Mouse (Mus musculus) lung, embryonic 15.5 days (tissue): ENCODE data around the gene Otub2. TPM values are rescaled to one million over a fixed set of nuclear protein-coding genes. Genes with fewer than 3 reads are reported as not detected.

Source experiments
- ATAC-seq: fragments of 200-750 bp; cut with Nextera tagmentation; 2 replicates; pipeline ENCODE4 v1.8.0; 2017; ENCODE audit warnings: moderate number of reproducible peaks, borderline replicate concordance; ENCODE audit not compliant: low FRiP score, low TSS enrichment; ENCODE audit errors: extremely low read depth
- H3K27ac ChIP-seq: fragments of 300-500 bp; sonication (generic); 2 replicates; pipeline ENCODE4 v1.5.1; 2015; ENCODE audit warnings: moderate library complexity, mild to moderate bottlenecking, inconsistent platforms
- H3K27me3 ChIP-seq: fragments of 300-500 bp; sonication (generic); 2 replicates; pipeline ENCODE4 v1.6.1; 2015; ENCODE audit warnings: inconsistent platforms
- H3K36me3 ChIP-seq: fragments of 300-500 bp; sonication (generic); 2 replicates; pipeline ENCODE4 v1.6.1; 2015; ENCODE audit warnings: inconsistent platforms
- H3K4me1 ChIP-seq: fragments of 300-500 bp; sonication (generic); 2 replicates; pipeline ENCODE4 v1.6.1; 2015; ENCODE audit warnings: inconsistent platforms
- H3K4me2 ChIP-seq: fragments of 300-500 bp; sonication (generic); 2 replicates; pipeline ENCODE4 v1.6.1; 2015; ENCODE audit warnings: inconsistent platforms, mild to moderate bottlenecking, moderate library complexity
- H3K4me3 ChIP-seq: fragments of 300-500 bp; sonication (generic); 2 replicates; pipeline ENCODE4 v1.5.1; 2015; ENCODE audit warnings: mild to moderate bottlenecking, inconsistent platforms
- H3K9ac ChIP-seq: fragments of 300-500 bp; sonication (generic); 2 replicates; pipeline ENCODE4 v1.6.1; 2015; ENCODE audit warnings: inconsistent platforms
- H3K9me3 ChIP-seq: fragments of 300-500 bp; sonication (generic); 2 replicates; pipeline ENCODE4 v1.6.1; 2016; ENCODE audit warnings: inconsistent platforms
- WGBS: fragments of 180-500 bp; shearing (Covaris S2); methylation state at CpG from one replicate; pipeline ENCODE4 v1.1.7; 2015; 5-methylcytosine and 5-hydroxymethylcytosine counted together
- polyA plus RNA-seq: library from polyadenylated mRNA; unstranded; fragments of >200 nt; fragmentation: Nextera tagmentation; extraction: Ambion mirVana; gene quantifications from 2 replicates; pipeline ENCODE4 v1.2.1, GENCODE M21; 2015

The Otub2 gene
- polyA plus RNA-seq, 1 experiment from 2014 or later = 8.8 TPM

- H3K4me1 ChIP-seq = no peaks in the 10 kb centered on the region
- H3K9ac ChIP-seq = no peak overlapping the region
- H3K27ac ChIP-seq = no peak overlapping the region
- no peaks in the 10 kb centered on the region for H3K27me3 ChIP-seq
- H3K4me3 ChIP-seq = no peak overlapping the region
- no peak overlapping the region for H3K4me2 ChIP-seq
- no peaks in the 10 kb centered on the region for H3K9me3 ChIP-seq
- WGBS = 59% methylated on average over 5 of the region's 5 CpGs
- ATAC-seq = no peak
- H3K36me3 ChIP-seq = no peaks in the 10 kb centered on the region
Observed at GRCm38 (mm10) chr12:103376124-103376523, 12.4 kb upstream of the Otub2 start.

- Histone ChIP-seq H3K36me3 (no peaks in the 10 kb centered on the region), H3K27me3 (no peaks in the 10 kb centered on the region), H3K9me3 (no peaks in the 10 kb centered on the region), H3K27ac (no peak overlapping the region), H3K4me2 (no peak overlapping the region), H3K9ac (no peak overlapping the region), H3K4me1 (no peaks in the 10 kb centered on the region), H3K4me3 (no peak overlapping the region)
- no peak for ATAC-seq
- 67% methylated on average over 4 of the region's 4 CpGs for WGBS
Observed at GRCm38 (mm10) chr12:103376774-103377173, 11.7 kb upstream of the Otub2 start.

- H3K27me3 ChIP-seq = no peaks in the 10 kb centered on the region
- H3K4me2 ChIP-seq = no peak overlapping the region
- ATAC-seq = no peak
- H3K4me1 ChIP-seq = no peaks in the 10 kb centered on the region
- H3K9me3 ChIP-seq = no peaks in the 10 kb centered on the region
- no peak overlapping the region for H3K27ac ChIP-seq
- WGBS = 84% methylated on average over 4 of the region's 4 CpGs
- H3K9ac ChIP-seq = no peak overlapping the region
- H3K4me3 ChIP-seq = no peak overlapping the region
- H3K36me3 ChIP-seq = no peaks in the 10 kb centered on the region
Observed at GRCm38 (mm10) chr12:103380226-103380625, 8.3 kb upstream of the Otub2 start.

- Histone ChIP-seq H3K9ac (peak overlapping the region; percentile 64), H3K27ac (no peak overlapping the region), H3K4me3 (peak overlapping the region; percentile 83), H3K4me2 (peak overlapping the region; percentile 72), H3K9me3 (no peaks in the 10 kb centered on the region), H3K4me1 (peaks cover 13% of the 10 kb centered on the region), H3K36me3 (no peaks in the 10 kb centered on the region), H3K27me3 (no peaks in the 10 kb centered on the region)
- ATAC-seq = no peak
- 71% methylated on average over 2 of the region's 2 CpGs for WGBS
Observed at GRCm38 (mm10) chr12:103389348-103389727, 856 bp downstream of the Otub2 start.

GRCm38 (mm10) chr12:103389982-103390381, 1.5 kb downstream of the Otub2 start:
- no peaks in the 10 kb centered on the region for H3K27me3 ChIP-seq
- no peak overlapping the region for H3K27ac ChIP-seq
- peak overlapping the region; percentile 6; the same call in 1 of the 2 replicates for H3K4me2 ChIP-seq
- WGBS = 61% methylated on average over 4 of the region's 4 CpGs
- no peaks in the 10 kb centered on the region for H3K9me3 ChIP-seq
- H3K4me3 ChIP-seq = no peak overlapping the region
- no peaks in the 10 kb centered on the region for H3K36me3 ChIP-seq
- no peak overlapping the region for H3K9ac ChIP-seq
- ATAC-seq = no peak
- peaks cover 13% of the 10 kb centered on the region for H3K4me1 ChIP-seq

- Histone ChIP-seq H3K36me3 (no peaks in the 10 kb centered on the region), H3K27ac (no peak overlapping the region), H3K9me3 (no peaks in the 10 kb centered on the region), H3K9ac (no peak overlapping the region), H3K4me3 (no peak overlapping the region), H3K4me2 (no peak overlapping the region), H3K4me1 (peaks cover 17% of the 10 kb centered on the region), H3K27me3 (no peaks in the 10 kb centered on the region)
- ATAC-seq = no peak
- WGBS = 49% methylated on average over 7 of the region's 7 CpGs
Observed at GRCm38 (mm10) chr12:103391098-103391497, 2.6 kb downstream of the Otub2 start.

GRCm38 (mm10) chr12:103393528-103393927, 5.0 kb downstream of the Otub2 start:
- WGBS = 33% methylated on average over 6 of the region's 6 CpGs
- ATAC-seq = no peak
- no peaks in the 10 kb centered on the region for H3K27me3 ChIP-seq
- H3K4me3 ChIP-seq = no peak overlapping the region
- no peaks in the 10 kb centered on the region for H3K9me3 ChIP-seq
- no peaks in the 10 kb centered on the region for H3K36me3 ChIP-seq
- no peak overlapping the region for H3K4me2 ChIP-seq
- H3K27ac ChIP-seq = no peak overlapping the region
- no peak overlapping the region for H3K9ac ChIP-seq
- H3K4me1 ChIP-seq = peaks cover 27% of the 10 kb centered on the region

GRCm38 (mm10) chr12:103395486-103396275, 7.2 kb downstream of the Otub2 start:
- Histone ChIP-seq H3K27ac (peak overlapping the region; percentile 41; the same call in 1 of the 2 replicates), H3K4me1 (peaks cover 21% of the 10 kb centered on the region; the same call in 1 of the 2 replicates), H3K4me2 (no peak overlapping the region), H3K9ac (no peak overlapping the region), H3K36me3 (no peaks in the 10 kb centered on the region), H3K27me3 (no peaks in the 10 kb centered on the region), H3K9me3 (no peaks in the 10 kb centered on the region), H3K4me3 (no peak overlapping the region)
- no peak for ATAC-seq
- 55% methylated on average over 12 of the region's 12 CpGs for WGBS

GRCm38 (mm10) chr12:103396751-103397150, 8.3 kb downstream of the Otub2 start:
- peak overlapping the region; percentile 67; the same call in 1 of the 2 replicates for H3K27ac ChIP-seq
- H3K9me3 ChIP-seq = no peaks in the 10 kb centered on the region
- H3K4me1 ChIP-seq = peaks cover 14% of the 10 kb centered on the region; the same call in 1 of the 2 replicates
- 42% methylated on average over 7 of the region's 7 CpGs for WGBS
- H3K36me3 ChIP-seq = no peaks in the 10 kb centered on the region
- ATAC-seq = no peak; the same call in 1 of the 2 replicates
- no peaks in the 10 kb centered on the region for H3K27me3 ChIP-seq
- no peak overlapping the region for H3K4me3 ChIP-seq
- peak overlapping the region; percentile 20; the same call in 1 of the 2 replicates for H3K4me2 ChIP-seq
- no peak overlapping the region for H3K9ac ChIP-seq

- H3K9me3 ChIP-seq = no peaks in the 10 kb centered on the region
- H3K27ac ChIP-seq = no peak overlapping the region
- peaks cover 43% of the 10 kb centered on the region for H3K36me3 ChIP-seq
- no peak overlapping the region for H3K9ac ChIP-seq
- ATAC-seq = no peak
- WGBS = 83% methylated on average over 18 of the region's 18 CpGs
- no peak overlapping the region for H3K4me3 ChIP-seq
- no peak overlapping the region for H3K4me2 ChIP-seq
- no peaks in the 10 kb centered on the region for H3K27me3 ChIP-seq
- no peaks in the 10 kb centered on the region for H3K4me1 ChIP-seq
Observed at GRCm38 (mm10) chr12:103404131-103404530, 15.6 kb downstream of the Otub2 start.

- no peaks in the 10 kb centered on the region for H3K4me1 ChIP-seq
- H3K4me3 ChIP-seq = no peak within 1 kb of the TSS
- no peaks in the 10 kb centered on the region for H3K27me3 ChIP-seq
- peaks cover 73% of the 10 kb centered on the region for H3K36me3 ChIP-seq
- H3K9me3 ChIP-seq = no peaks in the 10 kb centered on the region
- ATAC-seq = no peak
- no peak within 1 kb of the TSS for H3K9ac ChIP-seq
- no peak within 1 kb of the TSS for H3K27ac ChIP-seq
- H3K4me2 ChIP-seq = no peak within 1 kb of the TSS
- WGBS = 90% methylated on average over 4 of the region's 4 CpGs
Observed at GRCm38 (mm10) chr12:103407720-103408119, 19.2 kb downstream of the Otub2 start, which contains the start of gene 9330161L09Rik. Gene 9330161L09Rik (minus strand): TSS chr12:103407820.

GRCm38 (mm10) chr12:103408144-103408543, 19.7 kb downstream of the Otub2 start:
- no peaks in the 10 kb centered on the region for H3K27me3 ChIP-seq
- 89% methylated on average over 10 of the region's 10 CpGs for WGBS
- H3K9me3 ChIP-seq = no peaks in the 10 kb centered on the region
- no peak overlapping the region for H3K9ac ChIP-seq
- H3K4me3 ChIP-seq = no peak overlapping the region
- no peak overlapping the region for H3K27ac ChIP-seq
- ATAC-seq = no peak
- no peak overlapping the region for H3K4me2 ChIP-seq
- no peaks in the 10 kb centered on the region for H3K4me1 ChIP-seq
- peaks cover 77% of the 10 kb centered on the region for H3K36me3 ChIP-seq
